Mouse (Mus musculus) heart, postnatal 14 days (tissue): ENCODE measurements around the gene Hrh3. TPM values are rescaled to one million over a fixed set of nuclear protein-coding genes. Genes with fewer than 3 reads are reported as not detected.
A peak's percentile ranks its signal among the peaks of the same experiment; 100 is the strongest.

Experiments used
- DNase-seq, 2 experiments: peaks; one replicate each; pipeline ENCODE4 v3.0.0; 2021 to 2022
- intact Hi-C: fragments of 180-260 bp; cut with DNase I; formaldehyde crosslinking; loops from one replicate; pipeline ENCODE4 v1.15.1; 2025
- long read RNA-seq, 2 experiments: library from polyadenylated mRNA; stranded (forward); transcript quantifications; one replicate each; pipeline ENCODE4 v2.0.0; 2021
- total RNA-seq, 2 experiments: library from RNA; stranded (reverse); gene quantifications; 2 replicates each; pipeline ENCODE4 v1.2.3; 2021

Gene Hrh3
- not detected for total RNA-seq
- long read RNA-seq, experiment 1 = 0 reads
- long read RNA-seq, experiment 2 = 0 reads

- peak; percentile 82 to 89 for DNase-seq
- intact Hi-C loops = no loop called here
These were observed at the start of gene Hrh3 for GRCm38 (mm10) chr2:180103978-180104658. TSS of gene Hrh3 (minus strand) at chr2:180104488.

GRCm38 (mm10) chr2:180148551-180148950 lies 44.3 kb upstream of the Hrh3 start:
- no peak for DNase-seq
- intact Hi-C loops = no loop called here

GRCm38 (mm10) chr2:180147379-180147778 lies 43.1 kb upstream of the Hrh3 start:
- no peak for DNase-seq
- intact Hi-C loops = no loop called here

DNA sequence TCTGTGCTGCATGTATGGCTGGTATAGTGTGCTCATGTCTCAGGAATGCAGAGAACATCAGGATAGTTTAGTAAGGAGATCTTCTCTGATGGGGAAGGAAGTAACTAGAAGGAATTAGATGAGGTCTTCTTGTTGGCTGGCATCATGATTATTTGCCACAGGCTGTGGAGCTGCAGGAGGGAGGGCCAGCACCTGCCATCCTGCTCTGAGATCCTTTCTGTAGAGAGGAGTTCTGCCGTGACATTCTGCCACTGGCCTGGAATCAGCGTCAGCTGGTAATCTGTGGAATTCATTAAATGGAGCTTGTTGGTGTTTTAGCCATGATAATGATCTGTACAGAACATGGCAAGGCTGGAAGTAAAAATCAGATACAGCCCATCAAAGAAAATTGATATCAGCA lies 41.8 kb upstream of the Hrh3 start:
- intact Hi-C loops = no loop called here
- DNase-seq = no peak

GRCm38 (mm10) chr2:180135414-180135813 lies 31.1 kb upstream of the Hrh3 start:
- intact Hi-C loops = no loop called here
- DNase-seq = no peak

DNA sequence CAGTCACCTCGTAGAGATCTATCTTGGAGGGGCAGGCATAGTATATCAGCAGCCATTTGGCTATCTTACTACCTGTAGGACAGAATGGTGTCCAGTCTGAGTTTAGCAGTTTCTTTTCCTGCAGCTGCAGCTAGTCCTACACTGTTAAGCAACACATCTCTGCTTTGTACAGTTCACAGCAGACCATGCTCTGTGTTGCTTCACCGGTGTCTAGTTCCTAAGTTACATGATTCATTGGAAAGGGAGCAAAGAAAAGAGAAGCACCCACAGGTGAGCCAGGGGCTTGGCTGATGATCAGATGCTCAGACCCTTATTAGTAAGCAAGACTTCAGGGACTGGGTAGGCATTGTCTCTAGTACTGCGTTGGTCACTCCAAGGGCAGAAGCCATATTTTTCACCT lies 29.6 kb upstream of the Hrh3 start:
- DNase-seq = no peak
- intact Hi-C loops = no loop called here

- intact Hi-C loops = no loop called here
- no peak for DNase-seq
These were observed 28.9 kb upstream of the Hrh3 start for GRCm38 (mm10) chr2:180133231-180133630.

DNA sequence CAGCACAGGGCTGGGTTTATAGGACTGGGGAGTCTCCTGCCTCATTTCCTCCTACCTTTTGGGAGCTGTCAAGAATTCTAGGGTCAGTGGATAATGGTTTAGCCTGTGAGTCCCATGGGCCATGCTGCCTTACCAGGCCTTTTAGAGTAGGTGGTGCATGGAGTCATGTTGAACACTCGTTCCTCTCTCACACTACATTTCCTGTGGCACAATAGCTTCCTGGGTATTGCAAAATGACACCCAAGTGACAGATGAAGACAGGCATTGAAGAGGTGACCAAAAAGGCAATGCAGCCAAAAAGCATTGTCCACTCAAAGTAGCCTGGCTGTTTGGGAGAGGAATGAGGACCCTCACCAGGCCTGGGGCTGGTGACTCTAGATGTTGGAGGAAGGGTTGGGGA lies 23.4 kb upstream of the Hrh3 start:
- no peak for DNase-seq
- intact Hi-C loops = no loop called here

DNA sequence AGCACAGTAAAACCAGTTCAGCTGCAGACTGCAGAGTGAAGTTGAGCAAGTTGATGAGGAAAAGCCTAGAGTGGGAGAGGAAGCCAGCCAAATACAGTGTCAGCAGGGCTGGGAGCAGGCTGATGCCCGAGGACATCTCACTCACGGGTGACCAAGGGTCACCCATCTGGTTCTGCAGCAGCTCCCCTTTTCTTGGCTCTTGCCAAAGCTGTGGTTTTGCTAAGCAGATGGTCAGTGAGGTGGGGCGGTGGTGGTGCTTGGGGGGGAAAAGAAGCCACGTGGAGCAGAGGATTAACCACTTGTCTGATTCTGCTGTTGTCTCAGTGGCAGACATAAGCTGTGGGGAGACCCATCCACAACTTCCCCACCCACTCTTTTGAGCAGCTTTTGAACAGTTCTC lies 21.9 kb upstream of the Hrh3 start:
- DNase-seq = peak; percentile 49 to 51
- intact Hi-C loops = no loop called here

DNA sequence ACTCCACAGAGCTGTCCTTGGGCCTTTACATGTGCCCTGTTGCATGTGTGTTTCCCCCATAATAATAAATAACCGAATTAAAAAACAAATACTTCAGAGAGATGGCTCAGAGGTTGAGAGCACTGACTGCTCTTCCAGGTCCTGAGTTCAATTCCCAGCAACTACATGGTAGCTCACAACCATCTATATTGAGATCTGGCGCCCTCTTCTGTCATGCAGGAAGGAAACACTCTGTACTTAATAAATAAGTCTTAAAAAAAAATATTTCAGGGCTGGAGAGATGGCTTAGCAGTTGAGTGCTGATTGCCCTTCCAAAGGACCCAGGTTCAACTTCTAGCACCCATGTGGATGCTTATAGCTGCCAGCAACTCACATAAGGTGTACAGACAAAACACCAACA lies 19.9 kb upstream of the Hrh3 start:
- DNase-seq = no peak
- intact Hi-C loops = no loop called here

DNA sequence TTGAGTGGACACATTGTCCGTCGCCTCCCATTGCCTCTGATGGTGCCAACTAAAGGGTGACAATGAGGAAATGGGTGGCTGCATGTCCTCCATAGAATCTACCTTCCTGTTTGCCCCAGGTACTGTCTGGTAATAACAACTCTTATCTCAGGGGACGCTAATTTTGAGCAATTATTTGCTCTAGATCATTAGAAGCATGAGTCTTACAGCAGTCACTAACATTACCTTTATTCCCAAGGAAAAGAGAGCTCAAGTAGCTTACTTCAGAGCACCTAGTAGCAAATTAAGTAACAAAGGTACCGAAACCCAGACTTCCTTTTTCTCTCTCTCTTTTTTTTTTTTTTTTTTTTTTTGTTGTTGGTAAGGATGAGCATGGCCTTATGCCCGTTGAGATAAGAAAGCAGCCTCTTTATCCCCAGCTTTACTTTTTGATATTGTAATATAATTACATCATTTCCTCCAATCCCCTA lies 16.0 kb upstream of the Hrh3 start:
- DNase-seq = no peak
- intact Hi-C loops = no loop called here

GRCm38 (mm10) chr2:180119439-180120291 lies 15.4 kb upstream of the Hrh3 start:
- intact Hi-C loops = no loop called here
- no peak for DNase-seq

DNA sequence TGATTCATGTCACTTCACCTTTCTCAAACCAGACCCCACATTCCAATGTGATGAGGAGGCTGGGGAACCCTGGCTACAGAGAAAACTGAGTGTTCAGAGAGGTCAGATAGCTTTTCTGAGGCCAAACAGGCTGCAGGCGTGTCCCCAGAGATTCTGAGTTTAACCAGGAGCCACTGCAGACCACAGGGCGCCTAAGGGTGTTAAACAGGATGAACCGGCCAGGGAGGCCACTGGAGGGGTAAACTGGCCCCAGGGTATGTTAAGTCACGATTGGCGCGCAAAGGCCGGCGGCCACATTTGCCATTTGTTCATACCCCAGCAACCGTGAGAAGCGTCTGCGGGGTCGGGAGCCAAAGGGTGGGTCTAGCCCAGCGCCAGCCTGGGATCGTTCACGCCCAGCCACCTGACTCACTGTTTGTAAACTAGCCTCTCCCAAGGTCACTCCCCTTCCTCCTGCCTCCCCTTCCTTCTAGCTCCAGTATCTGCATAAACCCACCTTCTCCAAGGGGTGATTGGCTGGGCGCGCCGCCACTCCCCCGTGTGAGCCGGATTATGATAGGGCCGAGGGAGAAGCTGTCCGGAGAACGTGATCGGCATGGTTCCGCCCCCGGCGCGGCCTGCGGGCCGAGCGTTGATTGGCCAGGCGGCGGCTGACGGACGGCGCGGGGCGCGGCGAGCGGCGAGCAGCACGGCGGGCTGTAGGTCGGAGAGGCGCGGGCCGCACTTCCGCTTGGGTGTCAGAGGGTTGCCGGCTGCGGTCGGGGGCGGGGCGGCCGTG lies 14.6 kb upstream of the Hrh3 start, which contains the start of gene Osbpl2:
Gene Osbpl2, plus strand, starts transcription at position 646 of the 778 bp plus-strand sequence.
- intact Hi-C loops = no loop called here
- DNase-seq = peak; percentile 99 to 100

GRCm38 (mm10) chr2:180117485-180118194 lies 13.4 kb upstream of the Hrh3 start:
- DNase-seq = peak; percentile 22 to 23
- intact Hi-C loops = no loop called here

- DNase-seq = no peak
- intact Hi-C loops = no loop called here
These were observed 12.6 kb upstream of the Hrh3 start for GRCm38 (mm10) chr2:180116741-180117484.

GRCm38 (mm10) chr2:180116081-180116493 lies 11.8 kb upstream of the Hrh3 start:
- intact Hi-C loops = no loop called here
- peak; percentile 20 to 21 for DNase-seq

- intact Hi-C loops = no loop called here
- DNase-seq = peak; percentile 37 to 53
These were observed 11.0 kb upstream of the Hrh3 start for GRCm38 (mm10) chr2:180115279-180115678.

DNA sequence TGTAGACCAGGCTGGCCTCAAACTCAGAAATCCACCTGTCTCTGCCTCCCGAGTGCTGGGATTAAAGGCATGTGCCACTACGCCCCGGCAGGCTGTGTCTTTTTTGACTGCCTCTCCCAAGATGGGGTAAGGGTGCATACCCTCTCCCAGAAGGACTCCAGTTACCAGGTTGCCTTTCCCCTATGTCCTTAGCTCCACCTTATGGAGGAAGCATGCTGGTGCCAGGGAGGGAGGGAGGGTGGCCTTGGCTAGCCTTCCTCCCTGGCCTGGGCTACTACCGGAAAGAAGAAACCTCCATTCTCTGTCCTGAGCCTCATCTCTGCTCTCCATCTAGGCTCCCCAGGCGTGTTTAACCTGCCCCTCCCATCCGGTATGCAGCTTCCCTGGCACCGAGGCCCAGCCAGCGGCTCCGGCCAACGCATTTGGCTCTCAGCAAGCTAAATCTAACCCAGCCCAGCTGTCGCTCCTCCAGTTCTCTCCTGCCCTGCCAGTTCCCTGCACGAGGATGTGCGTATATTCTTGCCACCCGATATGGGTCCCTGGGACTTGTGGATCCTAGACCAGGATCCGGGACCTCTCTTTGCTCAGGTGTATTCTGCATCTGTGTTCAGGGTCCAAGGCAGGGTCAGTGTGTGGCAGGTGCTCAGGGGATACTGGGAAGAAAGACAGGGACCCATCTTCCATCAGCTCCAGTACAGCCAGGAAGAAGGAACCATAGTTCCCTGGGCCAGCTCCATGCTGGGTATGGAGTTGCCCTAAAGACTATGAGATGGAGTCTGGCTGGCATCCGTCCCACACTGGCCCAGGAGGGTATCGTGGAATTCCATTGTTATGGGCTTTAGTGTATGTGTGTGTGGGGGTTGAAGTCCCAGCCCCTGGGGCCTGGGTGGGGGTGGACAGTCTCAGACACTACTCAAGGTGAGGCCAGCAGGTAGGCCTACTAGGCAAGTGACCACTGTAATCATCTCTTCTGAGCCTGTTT lies 9.9 kb upstream of the Hrh3 start:
- peak; percentile 68 to 80 for DNase-seq
- intact Hi-C loops = no loop called here
